19 mouse cellular contexts compared by ENCODE assay signal in genomic region chr7:50162602-50163001, GRCm38 (mm10).
"Had no signal": no experiment of that assay in that cellular context is flagged by ENCODE, and none has a peak within 500 bp of the region (broad histone marks: within the 10 kb centered on the region; RNA-seq: fewer than 3 reads in every experiment).

No protein-coding gene starts in this region.

- H3K4me1 ChIP-seq: limb, embryonic 12.5 days; liver, embryonic 13.5 days; megakaryocyte, embryonic 14.5 days; neural tube, embryonic 13.5 days had no signal

- ATAC-seq: hindbrain, postnatal 0 days; liver, postnatal 0 days; midbrain, embryonic 16.5 days had no signal

- H3K36me3 ChIP-seq: limb, embryonic 12.5 days; liver, embryonic 13.5 days; neural tube, embryonic 13.5 days had no signal

- H3K27ac ChIP-seq: hindbrain, postnatal 0 days; kidney, postnatal 0 days; layer of hippocampus, adult 2 months; limb, embryonic 12.5 days; liver, embryonic 13.5 days; macrophage; neural tube, embryonic 13.5 days; stomach, postnatal 0 days had no signal

- H3K4me2 ChIP-seq: limb, embryonic 12.5 days; liver, embryonic 13.5 days; midbrain, embryonic 11.5 days; neural tube, embryonic 13.5 days had no signal

- DNase-seq: kidney, adult 11 months; kidney, adult 9 months; kidney, postnatal 36 days; liver; liver, embryonic 13.5 days; liver, postnatal 0 days; right cerebral cortex, postnatal 25 days; thymus, adult 2 months; thymus, postnatal 25 days had no signal

- H3K27me3 ChIP-seq: limb, embryonic 12.5 days; liver, embryonic 13.5 days; megakaryocyte, embryonic 14.5 days; neural tube, embryonic 13.5 days had no signal

- H3K4me3 ChIP-seq: layer of hippocampus, adult 2 months; limb, embryonic 12.5 days; liver, embryonic 13.5 days; megakaryocyte, embryonic 14.5 days; neural tube, embryonic 13.5 days had no signal

- H3K9ac ChIP-seq: limb, embryonic 12.5 days; liver, embryonic 13.5 days; liver, postnatal 0 days; neural tube, embryonic 13.5 days had no signal
